Mouse (Mus musculus) neutrophil, adult 59 days (primary cell): ENCODE measurements around the gene Nrg4. TPM values are rescaled to one million over a fixed set of nuclear protein-coding genes. Genes with fewer than 3 reads are reported as not detected.

Experiments used
- total RNA-seq, 2 experiments: library from RNA; stranded (reverse); gene quantifications; 1 replicate in 1 of 2; 2 replicates in 1 of 2; pipeline ENCODE4 v1.2.4; 2023

Gene Nrg4
- total RNA-seq, result 10 to 100 TPM in 1 of 2 experiments, 1 to 10 TPM in 1; 8.7 to 12.9 TPM

GRCm38 (mm10) chr9:55326515-55327233, at the start of gene Nrg4, which contains the start of gene Tmem266:
TSS of gene Nrg4 (minus strand) at chr9:55326844.
TSS of gene Tmem266 (plus strand) at chr9:55326913.

GRCm38 (mm10) chr9:55208790-55209481, 117.7 kb downstream of the Nrg4 start, which contains the start of gene Fbxo22:
TSS of gene Fbxo22 (plus strand) at chr9:55208925.

Other genes with a start within 250 kb of the Nrg4 start
- gene Ube2q2, start 178.0 kb downstream of the Nrg4 start, total RNA-seq, result 10 to 100 TPM; 34.8 to 36.6 TPM
- 10 to 100 TPM; 30.1 to 33.2 TPM for gene Fbxo22, start 117.9 kb downstream of the Nrg4 start, total RNA-seq
- gene Tmem266, start 69 bp upstream of the Nrg4 start, total RNA-seq, result not detected
- gene Etfa, start 185.4 kb upstream of the Nrg4 start, total RNA-seq, result 10 to 100 TPM; 33.8 to 34.5 TPM
- not detected for gene Isl2, start 211.8 kb upstream of the Nrg4 start, total RNA-seq